Mouse (Mus musculus) E14TG2a.4 (cell line): ENCODE measurements around the gene Ddx31.

Experiments
- H3K27me3 ChIP-seq: 2 replicates; pipeline ENCODE4 v1.6.1; 2014; ENCODE audit warnings: low read length, control low read depth; ENCODE audit not compliant: insufficient read depth
- H3K36me3 ChIP-seq: 2 replicates; pipeline ENCODE4 v1.6.1; 2014; ENCODE audit warnings: low read length, control low read depth; ENCODE audit not compliant: insufficient read depth
- H3K4me1 ChIP-seq: replicated peaks from 2 replicates; pipeline ENCODE4 v1.6.1; 2014; ENCODE audit warnings: low read depth, low read length, control low read depth
- H3K4me3 ChIP-seq: replicated peaks from 2 replicates; pipeline ENCODE4 v1.5.1; 2014; ENCODE audit warnings: mild to moderate bottlenecking, low read length
- H3K9me3 ChIP-seq: 2 replicates; pipeline ENCODE4 v1.6.1; 2014; ENCODE audit warnings: low read length, control low read depth
- CTCF ChIP-seq: conservative IDR thresholded peaks from 2 replicates; pipeline ENCODE4 v1.5.1; 2014; ENCODE audit warnings: low read length
- NANOG ChIP-seq: IDR thresholded peaks from 2 replicates; pipeline ENCODE4 v1.6.1; 2014; ENCODE audit warnings: borderline replicate concordance, low read length, mixed read lengths
- POU5F1 ChIP-seq: IDR thresholded peaks from 2 replicates; pipeline ENCODE4 v1.6.1; 2014; ENCODE audit warnings: low read length, borderline replicate concordance

Ddx31 gene

DNA sequence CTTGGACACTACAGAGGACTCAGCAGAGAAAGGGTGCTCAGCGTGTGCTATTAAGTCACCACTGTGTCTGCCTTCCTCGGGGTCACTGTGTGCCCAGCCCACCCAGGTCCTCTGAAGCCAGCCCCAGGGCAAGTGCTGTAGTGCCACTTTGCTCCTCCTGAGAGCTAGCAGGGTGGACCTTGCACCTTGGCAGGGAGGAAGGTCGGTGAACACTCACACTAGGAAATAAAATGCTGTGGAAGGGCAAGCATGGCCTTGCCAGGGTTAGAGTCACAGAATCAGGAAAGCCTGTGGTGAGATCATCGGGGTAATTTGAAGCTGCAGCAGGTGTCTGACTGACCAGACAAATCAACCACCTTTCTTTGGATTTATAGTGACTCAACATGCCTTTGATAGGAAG lies 65.4 kb downstream of the Ddx31 start:
- Histone ChIP-seq H3K27me3 (peaks cover 27% of the 10 kb centered on the region), H3K36me3 (peaks cover 63% of the 10 kb centered on the region), H3K9me3 (no peaks in the 10 kb centered on the region), H3K4me3 (no peak overlapping the region), H3K4me1 (peaks cover 36% of the 10 kb centered on the region)
- no peak for TF ChIP-seq POU5F1
- TF ChIP-seq CTCF: no peak
- TF ChIP-seq NANOG: no peak

DNA sequence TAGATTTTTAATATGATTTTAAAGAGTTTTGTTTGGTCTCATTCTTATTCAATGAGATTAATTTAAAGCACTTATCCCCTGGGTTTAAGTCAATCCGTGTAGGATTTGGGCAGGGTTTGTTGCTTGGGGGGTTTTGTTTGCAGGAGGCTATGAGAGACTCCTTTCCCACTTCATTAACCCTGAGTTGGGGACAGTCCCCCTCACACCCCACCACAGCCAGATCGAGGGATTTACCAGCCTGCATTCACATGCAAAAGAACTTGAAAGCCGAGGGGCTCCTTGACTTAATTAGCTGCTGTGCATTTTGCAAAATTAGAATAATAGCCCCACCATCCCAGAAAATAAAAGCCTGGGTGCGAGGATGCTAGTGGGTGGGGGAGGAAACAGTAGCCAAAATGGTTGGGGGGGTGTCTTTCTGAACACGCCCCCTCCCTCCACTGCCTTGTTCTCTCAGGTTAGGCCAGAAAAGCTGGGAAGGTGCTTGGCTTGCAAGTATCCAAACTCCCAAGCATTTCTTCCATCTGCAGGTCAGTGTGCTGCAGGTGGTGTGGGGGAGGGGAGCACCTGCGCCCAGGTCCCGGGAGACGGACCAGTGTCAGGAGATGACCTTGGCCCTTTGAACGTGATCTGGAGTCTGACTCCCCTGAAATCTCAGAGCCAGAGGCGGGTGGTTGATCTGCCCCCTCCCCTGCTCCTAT lies 67.6 kb downstream of the Ddx31 start:
- peaks cover 50% of the 10 kb centered on the region for H3K27me3 ChIP-seq
- peaks cover 56% of the 10 kb centered on the region for H3K4me1 ChIP-seq
- H3K36me3 ChIP-seq: peaks cover 40% of the 10 kb centered on the region
- peak; percentile 11; the same call in 1 of the 2 replicates for TF ChIP-seq POU5F1
- TF ChIP-seq NANOG: no peak
- TF ChIP-seq CTCF: no peak
- peak overlapping the region; percentile 68 for H3K4me3 ChIP-seq
- 0 out of 2 replicates have a peak, but pooled peaks cover 2% of the 10 kb centered on the region for H3K9me3 ChIP-seq

DNA sequence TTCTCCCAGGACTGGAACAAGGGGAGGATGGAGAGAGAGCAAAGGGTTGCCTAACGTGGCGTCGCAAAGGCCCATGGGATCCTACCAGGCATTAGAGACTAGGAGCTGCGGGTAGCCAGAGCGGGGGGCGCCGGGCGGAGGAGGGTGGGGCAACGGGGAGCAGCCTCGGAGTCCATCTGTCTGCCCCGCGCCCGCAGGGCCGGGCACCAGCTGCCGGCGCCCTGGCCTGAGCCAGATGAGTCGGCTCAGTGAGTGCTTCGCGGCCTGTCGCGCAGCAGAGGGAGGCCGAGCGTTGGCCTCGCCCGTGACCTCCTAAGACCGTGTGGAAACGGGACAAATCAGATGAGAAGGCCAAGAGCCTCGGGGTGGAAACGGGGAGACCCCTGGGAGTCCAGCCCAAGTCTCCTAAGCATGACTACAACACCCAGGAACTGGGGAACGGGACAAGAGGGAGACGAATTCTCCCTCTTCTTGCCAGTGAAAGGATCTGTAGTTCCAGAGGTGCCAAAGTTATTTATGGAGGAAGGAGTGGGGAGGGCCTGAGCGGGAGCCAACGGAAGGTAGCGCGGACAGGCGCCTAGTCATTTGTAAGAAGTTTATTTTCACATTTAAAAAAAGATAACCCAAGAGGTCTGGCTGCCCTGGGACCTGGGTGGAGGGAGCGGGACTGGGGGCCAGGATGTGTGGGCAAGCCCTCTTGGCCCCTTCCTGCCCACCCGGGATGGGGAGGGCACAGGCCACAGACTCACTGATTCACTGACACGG lies 68.4 kb downstream of the Ddx31 start:
- Histone ChIP-seq H3K36me3 (peaks cover 33% of the 10 kb centered on the region), H3K4me1 (peaks cover 56% of the 10 kb centered on the region), H3K4me3 (peak overlapping the region; percentile 68), H3K9me3 (0 out of 2 replicates have a peak, but pooled peaks cover 2% of the 10 kb centered on the region), H3K27me3 (peaks cover 57% of the 10 kb centered on the region)
- TF ChIP-seq NANOG (no peak), POU5F1 (no peak), CTCF (no peak)

DNA sequence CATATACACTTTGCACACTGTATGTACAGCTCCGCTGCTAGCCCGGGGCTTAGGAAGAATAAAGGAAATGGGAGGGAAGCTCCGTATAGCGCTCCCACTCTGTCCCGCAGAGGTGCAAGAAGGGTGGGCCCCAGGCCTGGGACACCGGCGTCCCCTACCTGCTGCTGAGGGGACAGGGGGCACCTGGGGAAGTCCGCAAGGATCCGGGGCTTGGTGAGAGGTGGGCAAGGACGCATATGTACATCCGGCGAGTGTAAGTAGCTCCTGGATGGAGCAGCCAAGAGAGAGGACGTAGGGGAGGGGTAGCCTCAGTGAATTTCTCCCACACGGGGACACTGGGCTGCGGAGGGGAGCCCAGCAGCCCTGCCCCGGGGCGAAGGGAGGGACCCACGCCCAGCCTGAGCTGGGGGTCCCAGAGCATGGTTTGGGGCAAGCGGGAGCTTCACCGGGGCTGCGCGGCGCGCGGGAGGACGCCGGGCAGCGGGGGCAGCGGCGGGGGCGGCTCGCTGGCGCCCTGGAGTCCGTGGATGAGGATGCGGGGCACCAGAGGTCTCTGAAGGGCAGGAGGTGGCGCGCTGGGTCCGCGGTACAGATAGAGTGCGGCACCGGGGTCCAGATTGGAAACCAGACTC lies 69.1 kb downstream of the Ddx31 start:
- Histone ChIP-seq H3K9me3 (0 out of 2 replicates have a peak, but pooled peaks cover 2% of the 10 kb centered on the region), H3K4me3 (peak overlapping the region; percentile 68), H3K27me3 (peaks cover 65% of the 10 kb centered on the region), H3K4me1 (peaks cover 56% of the 10 kb centered on the region), H3K36me3 (peaks cover 25% of the 10 kb centered on the region)
- no peak for TF ChIP-seq NANOG
- TF ChIP-seq CTCF: no peak
- TF ChIP-seq POU5F1: no peak

DNA sequence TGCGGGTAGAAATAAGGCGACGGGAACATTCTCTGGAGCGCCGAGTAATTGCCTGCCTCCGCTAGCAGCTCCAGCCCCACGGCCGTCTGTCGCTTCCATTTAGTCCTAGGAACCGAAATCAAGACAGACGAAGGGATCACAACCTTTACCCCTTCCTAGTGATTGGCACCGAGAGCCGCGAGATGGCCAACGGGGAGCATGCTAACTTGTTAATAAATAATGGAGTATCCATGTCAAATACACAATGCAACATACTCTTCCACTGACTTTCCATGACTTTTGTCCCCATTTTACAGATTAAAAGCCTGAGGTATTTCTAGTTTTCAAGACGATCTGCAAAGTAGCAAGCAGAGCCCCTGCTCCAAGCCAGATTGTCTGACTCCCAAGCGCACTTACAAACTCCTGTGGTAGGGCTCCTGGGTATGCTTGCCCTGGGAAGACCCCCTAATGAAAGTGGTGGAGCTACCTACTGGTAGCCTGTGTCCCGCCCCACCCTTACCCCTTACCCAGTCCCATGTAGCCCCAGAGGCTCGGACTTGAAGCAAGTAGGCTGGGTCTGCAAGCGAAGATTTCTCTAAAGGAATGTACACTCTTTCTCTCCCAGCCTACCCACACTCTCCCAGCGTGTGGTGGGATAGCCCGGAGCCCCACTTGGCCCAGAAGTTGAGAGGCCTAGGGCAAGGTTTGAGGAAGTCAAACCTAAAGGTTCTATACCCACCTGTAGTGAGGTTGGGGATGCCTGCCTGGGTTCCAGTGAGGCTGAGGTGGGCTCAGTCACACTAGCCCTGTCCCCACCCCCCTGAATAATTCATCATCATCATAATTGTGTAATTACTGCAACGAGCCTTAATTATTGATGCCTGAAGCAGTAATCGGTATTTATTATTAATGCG lies 69.9 kb downstream of the Ddx31 start:
- TF ChIP-seq CTCF (no peak), NANOG (no peak), POU5F1 (no peak)
- peaks cover 18% of the 10 kb centered on the region for H3K36me3 ChIP-seq
- peaks cover 72% of the 10 kb centered on the region for H3K27me3 ChIP-seq
- H3K4me1 ChIP-seq: peaks cover 57% of the 10 kb centered on the region
- 0 out of 2 replicates have a peak, but pooled peaks cover 2% of the 10 kb centered on the region for H3K9me3 ChIP-seq
- H3K4me3 ChIP-seq: peak overlapping the region; percentile 68

DNA sequence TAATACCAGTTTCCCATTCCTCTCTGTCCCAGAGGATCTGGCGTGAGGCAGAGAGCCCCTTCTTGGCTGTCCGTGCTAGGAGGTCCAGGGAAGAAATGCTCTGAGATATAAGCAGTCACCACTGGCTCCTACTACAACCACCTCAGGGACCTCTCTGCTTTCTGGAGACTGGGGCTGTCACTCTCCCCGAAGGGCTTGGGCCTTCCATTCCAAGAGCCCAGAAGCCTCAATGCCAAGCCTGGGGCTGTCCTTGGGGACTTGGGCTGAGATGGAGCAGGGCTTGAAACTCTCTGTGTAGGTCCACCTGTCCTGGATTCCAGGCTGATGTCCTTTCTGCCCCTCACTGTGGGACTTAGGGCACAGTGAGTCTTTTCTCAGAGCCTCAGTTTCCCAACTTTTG lies 70.7 kb downstream of the Ddx31 start:
- H3K9me3 ChIP-seq: 0 out of 2 replicates have a peak, but pooled peaks cover 2% of the 10 kb centered on the region
- H3K4me1 ChIP-seq: peaks cover 65% of the 10 kb centered on the region
- H3K4me3 ChIP-seq: peak overlapping the region; percentile 55
- H3K36me3 ChIP-seq: peaks cover 10% of the 10 kb centered on the region
- peaks cover 79% of the 10 kb centered on the region for H3K27me3 ChIP-seq
- TF ChIP-seq NANOG: no peak
- no peak for TF ChIP-seq POU5F1
- no peak for TF ChIP-seq CTCF

DNA sequence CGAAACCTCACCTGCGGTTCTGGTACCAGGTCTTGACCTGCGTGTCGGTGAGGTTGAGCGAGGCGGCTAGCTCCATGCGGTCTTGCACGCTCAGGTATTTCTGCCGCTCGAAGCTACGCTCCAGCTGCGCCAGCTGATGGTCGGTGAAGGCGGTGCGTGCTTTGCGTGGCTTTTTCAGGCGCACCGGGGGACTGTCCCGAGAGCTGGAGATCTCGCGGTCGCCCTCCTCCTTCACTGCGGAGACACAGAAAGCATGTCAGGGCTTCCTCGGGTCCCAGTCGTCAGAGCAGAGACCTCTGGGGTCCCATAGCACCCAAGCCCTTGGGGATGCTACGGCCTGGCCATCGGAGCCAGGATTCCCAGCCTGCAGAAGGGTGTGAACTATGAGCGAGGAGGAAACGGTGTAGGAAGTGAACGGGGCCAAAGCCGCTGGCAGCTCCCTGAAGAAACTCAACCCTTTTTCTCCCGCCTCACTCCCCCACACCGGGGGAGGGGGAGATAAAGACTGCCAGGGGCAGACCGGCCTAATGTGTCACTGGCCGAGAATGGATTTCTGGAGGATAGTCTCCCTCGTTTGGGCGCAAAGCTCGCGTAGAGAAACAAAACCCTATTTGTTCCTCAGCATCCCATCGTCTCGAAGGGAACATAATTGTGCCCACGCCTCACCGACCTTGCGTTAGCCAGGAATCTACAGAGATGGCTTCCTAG lies 71.3 kb downstream of the Ddx31 start:
- H3K27me3 ChIP-seq: peaks cover 81% of the 10 kb centered on the region
- 0 out of 2 replicates have a peak, but pooled peaks cover 2% of the 10 kb centered on the region for H3K9me3 ChIP-seq
- peak overlapping the region; percentile 55 for H3K4me3 ChIP-seq
- H3K4me1 ChIP-seq: peaks cover 65% of the 10 kb centered on the region
- TF ChIP-seq CTCF (no peak), NANOG (no peak), POU5F1 (no peak)
- H3K36me3 ChIP-seq: peaks cover 5% of the 10 kb centered on the region
